8 mouse cellular contexts compared by ENCODE assay signal in genomic region chr19:23901177-23901576, GRCm38 (mm10).
DNase-seq lines count a peak whose midpoint lies in the region; ATAC-seq and TF ChIP-seq lines count a peak whose summit lies in the region.

No protein-coding gene starts in this region.

- H3K36me3 ChIP-seq in midbrain, postnatal 0 days (ENCODE audit: insufficient read depth, low read length): no peaks in the 10 kb centered on the region
- no peaks in the 10 kb centered on the region for H3K36me3 ChIP-seq in midbrain, embryonic 13.5 days
- no peaks in the 10 kb centered on the region; the same call in 1 of the 2 replicates for H3K36me3 ChIP-seq in hindbrain, embryonic 13.5 days

- no peak overlapping the region for H3K9ac ChIP-seq in midbrain, postnatal 0 days (replicated peaks; ENCODE audit: low read length, poor library complexity, severe bottlenecking)
- no peak overlapping the region for H3K9ac ChIP-seq in midbrain, embryonic 13.5 days (replicated peaks)
- no peak overlapping the region for H3K9ac ChIP-seq in hindbrain, embryonic 13.5 days

- WGBS in midbrain, postnatal 0 days: 78% methylated on average over 3 of the region's 3 CpGs
- WGBS in midbrain, embryonic 13.5 days: 64% methylated on average over 3 of the region's 3 CpGs
- 74% methylated on average over 3 of the region's 3 CpGs for WGBS in hindbrain, embryonic 13.5 days

- DNase-seq in cerebellum, adult 18-20 months: peak; percentile 54 to 59
- DNase-seq in cerebellum, adult 9-10 months: no peak
- no peak for DNase-seq in midbrain, postnatal 0 days (ENCODE audit: low spot score)
- DNase-seq in cerebellum, postnatal 36 days: peak; percentile 46 to 52
- DNase-seq in kidney, postnatal 25 days: peak; percentile 52 to 63
- peak; percentile 58 for DNase-seq in urinary bladder, postnatal 14 days (ENCODE audit: low spot score)

- ATAC-seq in midbrain, postnatal 0 days (ENCODE audit: low FRiP score): no peak
- ATAC-seq in midbrain, embryonic 13.5 days: no peak
- no peak for ATAC-seq in hindbrain, embryonic 13.5 days (ENCODE audit: low FRiP score)

- H3K9me3 ChIP-seq in midbrain, postnatal 0 days (ENCODE audit: low read length): no peaks in the 10 kb centered on the region
- no peaks in the 10 kb centered on the region for H3K9me3 ChIP-seq in midbrain, embryonic 13.5 days
- no peaks in the 10 kb centered on the region for H3K9me3 ChIP-seq in hindbrain, embryonic 13.5 days

- H3K27ac ChIP-seq in midbrain, postnatal 0 days (ENCODE audit: low read depth, low read length): no peak overlapping the region
- H3K27ac ChIP-seq in midbrain, embryonic 13.5 days: no peak overlapping the region
- H3K27ac ChIP-seq in hindbrain, embryonic 13.5 days: no peak overlapping the region

- H3K27me3 ChIP-seq in midbrain, postnatal 0 days (ENCODE audit: insufficient read depth, low read length): no peaks in the 10 kb centered on the region
- H3K27me3 ChIP-seq in midbrain, embryonic 13.5 days: peaks cover 26% of the 10 kb centered on the region
- H3K27me3 ChIP-seq in hindbrain, embryonic 13.5 days: no peaks in the 10 kb centered on the region

- no peak overlapping the region for H3K4me2 ChIP-seq in midbrain, postnatal 0 days (ENCODE audit: low read depth, low read length, poor library complexity, severe bottlenecking)
- H3K4me2 ChIP-seq in midbrain, embryonic 13.5 days (replicated peaks): no peak overlapping the region
- H3K4me2 ChIP-seq in hindbrain, embryonic 13.5 days: no peak overlapping the region

- peak; percentile 60 for TF ChIP-seq CTCF in midbrain, postnatal 0 days (IDR thresholded peaks at IDR 0.05)

- no peak overlapping the region for H3K4me3 ChIP-seq in midbrain, postnatal 0 days (ENCODE audit: low read depth, low read length)
- no peak overlapping the region for H3K4me3 ChIP-seq in midbrain, embryonic 13.5 days (replicated peaks)
- H3K4me3 ChIP-seq in hindbrain, embryonic 13.5 days: no peak overlapping the region

- H3K4me1 ChIP-seq in midbrain, postnatal 0 days (ENCODE audit: insufficient read depth, low read length): 0 out of 2 replicates have a peak, but pooled peaks cover 4% of the 10 kb centered on the region
- peaks cover 28% of the 10 kb centered on the region for H3K4me1 ChIP-seq in midbrain, embryonic 13.5 days (replicated peaks)
- peaks cover 51% of the 10 kb centered on the region for H3K4me1 ChIP-seq in hindbrain, embryonic 13.5 days (replicated peaks)

Comparison
In these comparisons a context has a peak if more than half of its experiments do, and no peak if none do; other contexts are left out.
1. DNase-seq: peak in cerebellum, adult 18-20 months (2 of 2), cerebellum, postnatal 36 days (2 of 2), kidney, postnatal 25 days (2 of 2) and urinary bladder, postnatal 14 days (single experiment); none in cerebellum, adult 9-10 months (single experiment) and midbrain, postnatal 0 days (single experiment).